Mouse (Mus musculus) thymus, adult 2 months (tissue): ENCODE results near the gene Lrch1. TPM values are rescaled to one million over a fixed set of nuclear protein-coding genes. Genes with fewer than 3 reads are reported as not detected.

Experiments used
- DNase-seq: peaks from one replicate; pipeline ENCODE4 v3.0.0; 2021
- H3K27ac ChIP-seq: fragments of 200-500 bp; 2 replicates; pipeline ENCODE4 v1.5.1; 2012; ENCODE audit warnings: low read length, control low read depth; ENCODE audit not compliant: control insufficient read depth, insufficient read depth
- H3K27me3 ChIP-seq: fragments of 200-500 bp; 2 replicates; pipeline ENCODE4 v1.6.1; 2012; ENCODE audit warnings: mild to moderate bottlenecking, low read length, moderate library complexity, mixed read lengths; ENCODE audit not compliant: control insufficient read depth, insufficient read depth
- H3K36me3 ChIP-seq: fragments of 200-500 bp; 2 replicates; pipeline ENCODE4 v1.6.1; 2012; ENCODE audit warnings: mild to moderate bottlenecking, low read length, moderate library complexity; ENCODE audit not compliant: control insufficient read depth, insufficient read depth
- H3K4me1 ChIP-seq: fragments of 200-500 bp; replicated peaks from 2 replicates; pipeline ENCODE4 v1.6.1; 2012; ENCODE audit warnings: low read length; ENCODE audit not compliant: control insufficient read depth, insufficient read depth
- H3K4me3 ChIP-seq: fragments of 200-500 bp; 2 replicates; pipeline ENCODE4 v1.5.1; 2012; ENCODE audit warnings: mild to moderate bottlenecking, low read length, control low read depth, moderate library complexity; ENCODE audit not compliant: control insufficient read depth, insufficient read depth
- CTCF ChIP-seq: fragments of 200-500 bp; IDR thresholded peaks from 2 replicates; pipeline ENCODE4 v1.5.1; 2012; ENCODE audit warnings: mild to moderate bottlenecking, control low read depth, low read length, moderate library complexity, borderline replicate concordance; ENCODE audit not compliant: control insufficient read depth, poor library complexity, insufficient read depth; ENCODE audit errors: extremely low read depth
- POLR2A ChIP-seq: fragments of 200-500 bp; IDR thresholded peaks from 2 replicates; pipeline ENCODE4 v1.6.1; 2012; ENCODE audit warnings: mild to moderate bottlenecking, low read length, control low read depth, moderate library complexity; ENCODE audit not compliant: control insufficient read depth, poor library complexity, insufficient read depth; ENCODE audit errors: extremely low read depth
- WGBS: fragments of 180-500 bp; shearing (Covaris S2); methylation state at CpG from one replicate; pipeline ENCODE4 v1.1.7; 2018; 5-methylcytosine and 5-hydroxymethylcytosine counted together
- polyA plus RNA-seq: library from polyadenylated mRNA; depleted of rRNA; stranded (reverse); fragments of >200 nt; gene quantifications from 2 replicates; pipeline ENCODE4 v1.2.3, GENCODE M21; 2012

The Lrch1 gene
- polyA plus RNA-seq, 1 experiment: 27.5 TPM

DNA sequence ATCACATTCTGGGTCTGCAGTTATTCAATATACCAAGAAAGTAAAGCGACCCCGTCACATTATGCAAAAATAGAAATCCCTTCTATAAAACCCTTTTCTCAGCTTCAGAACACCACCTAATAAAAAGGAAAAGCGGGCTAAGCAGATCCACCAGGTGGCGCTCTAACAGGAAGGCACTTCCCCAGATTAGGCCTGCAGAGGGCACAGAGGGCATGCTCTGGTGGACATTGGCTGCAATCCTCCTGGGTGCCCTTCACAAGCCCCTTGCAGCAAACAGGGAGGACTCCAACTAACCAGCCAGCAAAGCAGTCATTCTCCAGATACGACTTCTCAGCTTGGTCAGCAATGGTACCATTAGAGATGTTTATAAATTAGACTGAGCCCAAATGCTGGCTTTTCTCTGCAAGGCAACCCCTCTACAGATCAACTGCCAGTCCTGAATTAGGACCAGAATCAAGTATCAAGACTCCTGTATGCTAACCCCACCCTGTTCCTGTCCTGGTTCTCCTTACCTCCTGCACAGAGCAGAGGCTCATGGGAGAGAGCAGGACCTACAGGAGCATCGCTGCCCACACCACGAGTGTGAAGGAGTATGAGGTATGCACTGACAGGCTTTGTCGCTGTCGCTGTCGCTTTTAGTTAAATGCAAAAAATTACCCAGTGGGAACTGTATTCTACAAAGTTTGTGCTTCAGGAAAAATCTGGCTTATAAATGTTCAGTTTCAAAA lies 183.3 kb downstream of the Lrch1 start:
- peak; percentile 75 for DNase-seq
- TF ChIP-seq CTCF (peak; percentile 78; the same call in 1 of the 2 replicates), POLR2A (no peak)
- H3K4me3 ChIP-seq: no peak overlapping the region
- H3K4me1 ChIP-seq: no peaks in the 10 kb centered on the region
- 71% methylated on average over 10 of the region's 10 CpGs for WGBS
- H3K36me3 ChIP-seq: no peaks in the 10 kb centered on the region
- no peaks in the 10 kb centered on the region for H3K27me3 ChIP-seq
- H3K27ac ChIP-seq: no peak overlapping the region

DNA sequence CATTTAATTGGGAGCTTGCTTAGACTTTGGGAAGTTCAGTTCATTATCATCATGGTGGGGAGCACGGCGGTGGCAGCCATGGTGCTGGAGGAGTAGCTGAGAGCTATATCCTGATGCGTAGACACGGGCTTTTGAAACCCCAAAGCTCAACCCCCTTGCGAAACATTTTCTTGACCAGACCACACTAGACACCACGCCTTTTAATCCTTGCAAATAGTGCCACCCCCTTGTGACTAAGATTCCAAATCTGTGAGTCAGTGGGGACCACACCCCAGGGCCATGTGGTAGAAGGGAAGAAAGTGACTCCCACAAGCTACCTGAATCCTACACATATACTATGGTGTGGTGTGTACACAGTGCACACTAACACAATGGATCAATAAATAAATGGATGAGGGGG lies 210.8 kb downstream of the Lrch1 start:
- DNase-seq: no peak
- H3K27ac ChIP-seq: no peak overlapping the region
- no peak for TF ChIP-seq CTCF
- TF ChIP-seq POLR2A: no peak
- H3K27me3 ChIP-seq: no peaks in the 10 kb centered on the region
- H3K4me1 ChIP-seq: peaks cover 3% of the 10 kb centered on the region; the same call in 1 of the 2 replicates
- peaks cover 47% of the 10 kb centered on the region for H3K36me3 ChIP-seq
- WGBS: 100% methylated on average over 6 of the region's 6 CpGs
- H3K4me3 ChIP-seq: no peak overlapping the region

DNA sequence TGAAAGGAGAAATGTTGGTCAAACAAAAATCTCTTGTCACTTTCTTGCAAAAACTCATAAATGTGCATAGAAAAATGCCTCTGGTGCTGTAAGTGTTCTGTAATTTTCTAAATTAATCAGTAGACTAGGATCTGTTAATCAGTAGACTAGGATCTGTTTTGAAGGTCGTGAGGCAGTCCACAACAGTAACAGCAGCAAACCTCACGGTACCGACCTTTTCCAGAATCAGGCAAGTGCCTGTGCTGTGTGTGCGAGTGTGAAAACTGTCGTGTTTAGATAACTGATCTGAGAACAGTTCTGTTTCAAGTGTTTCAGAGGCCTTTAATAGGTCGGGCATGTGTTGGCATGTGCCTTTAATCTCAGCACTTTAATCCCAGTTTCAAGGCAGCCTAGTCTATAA lies 212.2 kb downstream of the Lrch1 start:
- Histone ChIP-seq H3K36me3 (peaks cover 33% of the 10 kb centered on the region), H3K4me3 (no peak overlapping the region), H3K27me3 (no peaks in the 10 kb centered on the region), H3K4me1 (peaks cover 4% of the 10 kb centered on the region; the same call in 1 of the 2 replicates), H3K27ac (no peak overlapping the region)
- TF ChIP-seq CTCF (no peak), POLR2A (no peak)
- DNase-seq: no peak
- 92% methylated on average over 6 of the region's 6 CpGs for WGBS

DNA sequence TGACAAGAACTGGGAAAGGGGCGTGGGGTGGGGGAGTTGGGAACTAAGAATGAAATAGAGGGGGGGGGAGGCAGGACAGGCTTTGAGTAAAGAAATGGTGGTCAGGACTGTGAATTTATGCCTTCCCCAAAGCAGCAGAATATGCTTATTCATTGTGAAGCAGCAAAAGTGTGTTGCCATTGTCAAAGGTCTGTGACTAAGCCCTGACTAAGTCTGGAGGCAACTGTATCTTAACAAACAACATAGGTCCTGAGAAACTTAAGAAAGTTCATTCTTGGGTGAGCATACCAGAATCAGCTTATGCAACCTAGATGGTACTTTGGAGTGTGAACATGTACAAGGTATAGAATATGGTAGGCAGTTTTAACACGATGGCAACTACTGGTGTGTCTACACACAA lies 214.3 kb downstream of the Lrch1 start:
- Histone ChIP-seq H3K27ac (no peak overlapping the region), H3K4me1 (peaks cover 4% of the 10 kb centered on the region; the same call in 1 of the 2 replicates), H3K36me3 (peaks cover 13% of the 10 kb centered on the region), H3K4me3 (no peak overlapping the region), H3K27me3 (no peaks in the 10 kb centered on the region)
- no peak for DNase-seq
- TF ChIP-seq CTCF (no peak), POLR2A (no peak)
- 89% methylated on average over 2 of the region's 2 CpGs for WGBS

DNA sequence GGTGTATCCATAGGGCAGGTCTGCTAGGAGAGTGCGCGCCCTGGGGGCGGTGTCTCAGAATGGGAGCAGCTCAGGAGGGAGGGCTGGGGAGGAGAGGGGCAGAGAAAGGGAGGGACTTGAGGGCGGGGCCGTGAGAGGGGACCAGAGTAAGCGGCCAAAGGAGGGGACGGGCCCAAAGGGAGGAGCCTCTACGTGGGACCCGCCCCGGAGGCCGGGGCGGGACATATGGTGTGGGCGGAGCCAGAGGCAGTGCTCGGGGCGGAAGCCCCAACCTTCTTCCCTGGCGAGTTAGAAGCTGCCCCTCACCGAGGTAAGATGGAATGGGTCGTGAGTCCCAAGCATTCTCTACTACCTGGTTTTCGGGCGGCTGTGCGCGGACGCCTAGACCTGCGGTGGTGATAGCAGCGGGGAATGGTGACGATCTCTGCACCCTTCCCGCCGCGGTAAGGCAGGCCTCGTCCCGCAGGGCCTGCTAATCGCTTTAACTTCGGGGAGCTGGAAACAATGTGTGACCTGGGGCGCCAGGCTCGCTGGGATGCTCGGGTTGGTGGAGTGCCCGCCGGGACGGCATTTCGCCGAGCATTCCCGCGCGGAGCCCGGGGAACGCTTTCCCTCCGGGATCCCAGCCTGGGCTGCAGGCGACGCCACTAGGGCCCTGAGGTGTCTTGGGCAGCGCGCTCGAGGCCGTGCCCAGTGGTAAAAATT lies 215.4 kb downstream of the Lrch1 start, which contains the start of gene Esd:
Gene Esd, plus strand, starts transcription at position 219 of the 705 bp plus-strand sequence.
- WGBS: 1% methylated on average over 53 of the region's 53 CpGs
- Histone ChIP-seq H3K36me3 (peaks cover 6% of the 10 kb centered on the region; the same call in 1 of the 2 replicates), H3K27ac (no peak within 1 kb of the TSS), H3K4me1 (peaks cover 4% of the 10 kb centered on the region; the same call in 1 of the 2 replicates), H3K4me3 (peak within 1 kb of the TSS; percentile 64), H3K27me3 (no peaks in the 10 kb centered on the region)
- DNase-seq: peak; percentile 96
- TF ChIP-seq CTCF: peak; percentile 23; the same call in 1 of the 2 replicates
- TF ChIP-seq POLR2A: peak; percentile 72; the same call in 1 of the 2 replicates

DNA sequence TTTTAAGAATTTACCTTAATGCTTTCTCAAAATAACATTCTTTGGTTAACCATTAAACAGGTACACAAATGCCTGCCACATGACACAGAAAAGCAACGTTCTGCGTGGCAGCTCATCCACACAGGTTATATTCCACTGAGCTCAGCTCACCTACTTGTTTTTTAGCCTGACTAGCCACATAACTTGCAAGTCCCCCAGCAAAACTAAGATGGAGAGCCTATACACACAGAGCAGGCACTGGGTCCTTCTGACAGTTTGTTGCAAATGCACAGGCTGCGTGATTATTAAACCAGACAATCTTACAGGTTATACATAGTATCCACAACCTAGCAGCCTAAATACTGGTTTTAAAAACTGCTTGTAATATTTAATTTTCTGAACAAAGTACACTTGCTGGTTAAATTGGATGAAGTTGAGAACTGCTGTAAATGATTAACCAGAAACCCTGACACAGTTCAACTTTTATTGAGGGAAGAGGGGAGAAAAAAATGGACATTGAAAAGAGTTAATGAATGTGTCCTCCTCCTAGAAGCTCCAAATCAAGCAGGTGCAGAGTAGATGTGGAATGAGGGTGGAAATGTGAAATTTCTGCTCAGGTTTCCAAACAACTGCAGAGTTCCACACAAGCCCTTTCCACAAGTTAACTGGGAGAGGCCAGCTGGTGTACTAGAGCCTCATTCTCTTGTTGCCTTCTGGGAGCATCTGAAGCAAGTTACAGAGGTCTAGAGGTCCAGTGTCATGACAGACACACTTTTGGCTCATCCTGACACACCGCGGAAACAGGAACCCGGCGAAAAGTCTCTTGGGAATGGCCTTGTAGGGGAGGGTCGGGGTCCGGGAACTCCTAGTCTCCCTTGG lies 216.2 kb downstream of the Lrch1 start:
- Histone ChIP-seq H3K4me3 (peak overlapping the region; percentile 30), H3K27me3 (no peaks in the 10 kb centered on the region), H3K27ac (no peak overlapping the region), H3K4me1 (peaks cover 4% of the 10 kb centered on the region; the same call in 1 of the 2 replicates), H3K36me3 (peaks cover under 1% of the 10 kb centered on the region; the same call in 1 of the 2 replicates)
- DNase-seq: no peak
- TF ChIP-seq POLR2A (no peak), CTCF (no peak)
- 33% methylated on average over 9 of the region's 9 CpGs for WGBS
